29 mouse cellular contexts compared by ENCODE assay signal in the genomic region with DNA sequence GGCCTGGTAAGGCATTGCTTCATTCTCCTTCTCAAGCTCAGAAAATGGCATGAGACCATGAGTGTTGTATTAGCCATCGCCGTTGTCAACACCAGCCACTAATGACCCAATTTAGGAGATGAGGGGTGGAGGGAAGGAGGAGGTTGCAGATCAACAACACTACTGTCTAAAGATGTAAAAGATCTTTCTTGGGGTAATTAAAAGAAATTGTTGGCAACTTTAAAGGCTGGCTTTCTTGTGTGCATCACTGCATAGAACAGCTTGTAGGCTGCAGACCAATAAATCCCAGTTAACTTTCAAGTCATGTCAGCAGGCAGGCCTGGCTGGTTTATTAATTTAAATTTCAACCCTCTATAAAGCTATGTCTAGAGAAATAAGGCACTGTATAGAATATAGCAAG.
DNase-seq lines count a peak whose midpoint lies in the region; ATAC-seq and TF ChIP-seq lines count a peak whose summit lies in the region.
"Had no signal": no experiment of that assay in that cellular context is flagged by ENCODE, and none has a peak within 500 bp of the region (broad histone marks: within the 10 kb centered on the region; RNA-seq: fewer than 3 reads in every experiment).

No protein-coding gene starts in this region.

- no peaks in the 10 kb centered on the region for H3K36me3 ChIP-seq in hindbrain, postnatal 0 days (ENCODE audit: insufficient read depth, low read length)
- no peaks in the 10 kb centered on the region for H3K36me3 ChIP-seq in hindbrain, embryonic 11.5 days (ENCODE audit: control insufficient read depth, insufficient read depth, low read length)
- no peaks in the 10 kb centered on the region for H3K36me3 ChIP-seq in midbrain, embryonic 13.5 days
- H3K36me3 ChIP-seq in midbrain, embryonic 10.5 days: no peaks in the 10 kb centered on the region
- H3K36me3 ChIP-seq in forebrain, embryonic 15.5 days: no peaks in the 10 kb centered on the region
- H3K36me3 ChIP-seq: embryonic facial prominence, embryonic 13.5 days; hindbrain, embryonic 12.5 days; limb, embryonic 12.5 days; liver, embryonic 15.5 days; midbrain, embryonic 12.5 days; neural tube, embryonic 12.5 days had no signal

- no peaks in the 10 kb centered on the region for H3K9me3 ChIP-seq in hindbrain, postnatal 0 days (ENCODE audit: low read length)
- H3K9me3 ChIP-seq in hindbrain, embryonic 11.5 days (ENCODE audit: control insufficient read depth, low read length): no peaks in the 10 kb centered on the region
- H3K9me3 ChIP-seq in midbrain, embryonic 13.5 days: no peaks in the 10 kb centered on the region
- no peaks in the 10 kb centered on the region for H3K9me3 ChIP-seq in midbrain, embryonic 10.5 days (replicated peaks)
- H3K9me3 ChIP-seq in forebrain, embryonic 15.5 days: no peaks in the 10 kb centered on the region
- H3K9me3 ChIP-seq: embryonic facial prominence, embryonic 13.5 days; heart, embryonic 13.5 days; hindbrain, embryonic 12.5 days; limb, embryonic 12.5 days; liver, embryonic 15.5 days; midbrain, embryonic 12.5 days; neural tube, embryonic 12.5 days had no signal

- no peak overlapping the region for H3K4me3 ChIP-seq in hindbrain, postnatal 0 days (ENCODE audit: low read length)
- no peak overlapping the region for H3K4me3 ChIP-seq in hindbrain, embryonic 11.5 days (ENCODE audit: low read depth, low read length)
- no peak overlapping the region for H3K4me3 ChIP-seq in midbrain, embryonic 13.5 days (replicated peaks)
- H3K4me3 ChIP-seq in midbrain, embryonic 10.5 days: no peak overlapping the region
- no peak overlapping the region for H3K4me3 ChIP-seq in forebrain, embryonic 15.5 days
- H3K4me3 ChIP-seq: embryonic facial prominence, embryonic 13.5 days; heart, embryonic 13.5 days; hindbrain, embryonic 12.5 days; limb, embryonic 12.5 days; liver, embryonic 15.5 days; midbrain, embryonic 12.5 days; myocyte; neural tube, embryonic 12.5 days had no signal

- H3K27me3 ChIP-seq in hindbrain, postnatal 0 days (ENCODE audit: insufficient read depth, low read length): no peaks in the 10 kb centered on the region
- no peaks in the 10 kb centered on the region for H3K27me3 ChIP-seq in hindbrain, embryonic 11.5 days (ENCODE audit: control insufficient read depth, insufficient read depth, low read length)
- peaks cover 6% of the 10 kb centered on the region for H3K27me3 ChIP-seq in midbrain, embryonic 13.5 days
- H3K27me3 ChIP-seq in midbrain, embryonic 10.5 days (ENCODE audit: low read depth, poor library complexity, severe bottlenecking): no peaks in the 10 kb centered on the region
- no peaks in the 10 kb centered on the region for H3K27me3 ChIP-seq in forebrain, embryonic 15.5 days
- H3K27me3 ChIP-seq: embryonic facial prominence, embryonic 13.5 days; heart, embryonic 13.5 days; limb, embryonic 12.5 days; liver, embryonic 15.5 days; Patski had no signal

- no peak for TF ChIP-seq CTCF in hindbrain, postnatal 0 days (IDR thresholded peaks at IDR 0.05; ENCODE audit: low read depth)

- H3K27ac ChIP-seq in hindbrain, postnatal 0 days: no peak overlapping the region
- no peak overlapping the region for H3K27ac ChIP-seq in hindbrain, embryonic 11.5 days (ENCODE audit: low read depth, low read length)
- peak overlapping the region; percentile 56; the same call in 1 of the 2 replicates for H3K27ac ChIP-seq in midbrain, embryonic 13.5 days
- H3K27ac ChIP-seq in midbrain, embryonic 10.5 days (replicated peaks): no peak overlapping the region; the same call in 1 of the 2 replicates
- peak overlapping the region; percentile 87 for H3K27ac ChIP-seq in forebrain, embryonic 15.5 days (replicated peaks)
- H3K27ac ChIP-seq: embryonic facial prominence, embryonic 13.5 days; heart, embryonic 13.5 days; hindbrain, embryonic 12.5 days; liver, embryonic 15.5 days; midbrain, embryonic 12.5 days; neural tube, embryonic 12.5 days had no signal

- ATAC-seq in hindbrain, postnatal 0 days: peak; percentile 41; the same call in 1 of the 2 replicates
- ATAC-seq in hindbrain, embryonic 11.5 days (ENCODE audit: low FRiP score): no peak
- ATAC-seq in midbrain, embryonic 13.5 days: no peak
- peak; percentile 24 for ATAC-seq in forebrain, embryonic 15.5 days (replicated peaks)
- ATAC-seq: intestine, embryonic 16.5 days; Patski had no signal

- 0 out of 2 replicates have a peak, but pooled peaks cover 7% of the 10 kb centered on the region for H3K4me1 ChIP-seq in hindbrain, postnatal 0 days (ENCODE audit: insufficient read depth, low read length)
- H3K4me1 ChIP-seq in hindbrain, embryonic 11.5 days (replicated peaks; ENCODE audit: control insufficient read depth, insufficient read depth, low read length): no peaks in the 10 kb centered on the region; the same call in 1 of the 2 replicates
- H3K4me1 ChIP-seq in midbrain, embryonic 13.5 days (replicated peaks): peaks cover 39% of the 10 kb centered on the region
- peaks cover 25% of the 10 kb centered on the region for H3K4me1 ChIP-seq in midbrain, embryonic 10.5 days
- H3K4me1 ChIP-seq in forebrain, embryonic 15.5 days: peaks cover 53% of the 10 kb centered on the region
- H3K4me1 ChIP-seq: liver, embryonic 15.5 days had no signal

- intact Hi-C loops in heart, postnatal 10 days (cut with DNase I): no loop called here

- no peak for DNase-seq in hindbrain, postnatal 0 days (ENCODE audit: low spot score)
- no peak for DNase-seq in hindbrain, embryonic 11.5 days (ENCODE audit: low spot score)
- no peak for DNase-seq in midbrain, embryonic 10.5 days (ENCODE audit: low spot score)
- DNase-seq in heart, postnatal 10 days: no peak
- no peak for DNase-seq in urinary bladder, postnatal 10 days (ENCODE audit: low spot score)
- DNase-seq: adrenal gland, postnatal 14 days; cerebellum, adult 18-20 months; cerebellum, postnatal 10 days; gastrocnemius, postnatal 10 days; heart, postnatal 14 days; kidney, adult 8-10 months; kidney, postnatal 10 days; layer of hippocampus, adult 9-11 months; lung, postnatal 14 days; right cerebral cortex, adult 18-20 months; spleen, adult 18-20 months; thymus, postnatal 14 days had no signal

- H3K4me2 ChIP-seq in hindbrain, postnatal 0 days (ENCODE audit: low read depth, low read length): no peak overlapping the region
- H3K4me2 ChIP-seq in hindbrain, embryonic 11.5 days (replicated peaks; ENCODE audit: low read depth, low read length): no peak overlapping the region
- no peak overlapping the region for H3K4me2 ChIP-seq in midbrain, embryonic 13.5 days (replicated peaks)
- H3K4me2 ChIP-seq in forebrain, embryonic 15.5 days (replicated peaks): no peak overlapping the region
- H3K4me2 ChIP-seq: embryonic facial prominence, embryonic 13.5 days; heart, embryonic 13.5 days; hindbrain, embryonic 12.5 days; limb, embryonic 12.5 days; liver, embryonic 15.5 days; midbrain, embryonic 12.5 days; neural tube, embryonic 12.5 days had no signal

- 72% methylated on average over 2 of the region's 2 CpGs for WGBS in hindbrain, postnatal 0 days
- 98% methylated on average over 2 of the region's 2 CpGs for WGBS in hindbrain, embryonic 11.5 days
- WGBS in midbrain, embryonic 13.5 days: 95% methylated on average over 2 of the region's 2 CpGs
- WGBS in midbrain, embryonic 10.5 days: 97% methylated on average over 2 of the region's 2 CpGs
- 48% methylated on average over 2 of the region's 2 CpGs for WGBS in forebrain, embryonic 15.5 days

- H3K9ac ChIP-seq in hindbrain, postnatal 0 days (replicated peaks; ENCODE audit: low read length): no peak overlapping the region
- H3K9ac ChIP-seq in hindbrain, embryonic 11.5 days (ENCODE audit: low read depth, low read length): no peak overlapping the region
- no peak overlapping the region for H3K9ac ChIP-seq in midbrain, embryonic 13.5 days (replicated peaks)
- H3K9ac ChIP-seq in forebrain, embryonic 15.5 days (replicated peaks): no peak overlapping the region
- H3K9ac ChIP-seq: embryonic facial prominence, embryonic 13.5 days; heart, embryonic 13.5 days; hindbrain, embryonic 12.5 days; limb, embryonic 12.5 days; liver, embryonic 15.5 days; midbrain, embryonic 12.5 days; neural tube, embryonic 12.5 days had no signal

Comparison
In these comparisons a context has a peak if more than half of its experiments do, and no peak if none do; other contexts are left out.
1. ATAC-seq: peak in hindbrain, postnatal 0 days (single experiment) and forebrain, embryonic 15.5 days (single experiment); none in hindbrain, embryonic 11.5 days (single experiment) and midbrain, embryonic 13.5 days (single experiment).
2. H3K27ac ChIP-seq: peak in midbrain, embryonic 13.5 days (single experiment) and forebrain, embryonic 15.5 days (single experiment); none in hindbrain, postnatal 0 days (single experiment), hindbrain, embryonic 11.5 days (single experiment) and midbrain, embryonic 10.5 days (single experiment).